ENCODE assay signal across 26 mouse cellular contexts in genomic region chr2:132044320-132045274, GRCm38 (mm10). TPM values are rescaled to one million over a fixed set of nuclear protein-coding genes. Genes with fewer than 3 reads are reported as not detected.
A peak's percentile ranks its signal among the peaks of the same experiment; 100 is the strongest.
DNase-seq lines count a peak whose midpoint lies in the region; ATAC-seq and TF ChIP-seq lines count a peak whose summit lies in the region.
"Had no signal": no experiment of that assay in that cellular context is flagged by ENCODE, and none has a peak within 500 bp of the region (broad histone marks: within the 10 kb centered on the region; RNA-seq: fewer than 3 reads in every experiment).

No protein-coding gene starts in this region.

- H3K4me2 ChIP-seq in hindbrain, postnatal 0 days (ENCODE audit: low read depth, low read length): no peak overlapping the region
- no peak overlapping the region for H3K4me2 ChIP-seq in hindbrain, embryonic 11.5 days (replicated peaks; ENCODE audit: low read depth, low read length)
- H3K4me2 ChIP-seq in midbrain, embryonic 11.5 days: no peak overlapping the region
- H3K4me2 ChIP-seq in midbrain, embryonic 15.5 days: no peak overlapping the region
- H3K4me2 ChIP-seq: heart, embryonic 12.5 days; hindbrain, embryonic 15.5 days; lung, embryonic 14.5 days; midbrain, embryonic 13.5 days; neural tube, embryonic 12.5 days had no signal

- peak overlapping the region; percentile 70 for H3K27ac ChIP-seq in cerebellum, adult 2 months (ENCODE audit: insufficient read depth, low read length)
- peak overlapping the region; percentile 75; the same call in 1 of the 2 replicates for H3K27ac ChIP-seq in hindbrain, postnatal 0 days
- no peak overlapping the region for H3K27ac ChIP-seq in hindbrain, embryonic 11.5 days (ENCODE audit: low read depth, low read length)
- H3K27ac ChIP-seq in midbrain, embryonic 11.5 days (ENCODE audit: low read depth, low read length): no peak overlapping the region
- no peak overlapping the region for H3K27ac ChIP-seq in midbrain, embryonic 15.5 days
- peak overlapping the region; percentile 20 for H3K27ac ChIP-seq in limb, embryonic 10.5 days
- H3K27ac ChIP-seq: embryonic facial prominence, embryonic 13.5 days; kidney, postnatal 0 days; liver, embryonic 14.5 days; midbrain, embryonic 13.5 days; neural tube, embryonic 12.5 days had no signal

- H3K4me3 ChIP-seq in cerebellum, adult 2 months (replicated peaks; ENCODE audit: insufficient read depth, low read depth, low read length): no peak overlapping the region
- no peak overlapping the region for H3K4me3 ChIP-seq in hindbrain, postnatal 0 days (ENCODE audit: low read length)
- no peak overlapping the region for H3K4me3 ChIP-seq in hindbrain, embryonic 11.5 days (ENCODE audit: low read depth, low read length)
- no peak overlapping the region for H3K4me3 ChIP-seq in midbrain, embryonic 11.5 days (ENCODE audit: low read depth, low read length)
- H3K4me3 ChIP-seq in midbrain, embryonic 15.5 days: no peak overlapping the region
- no peak overlapping the region for H3K4me3 ChIP-seq in limb, embryonic 10.5 days
- H3K4me3 ChIP-seq: embryonic facial prominence, embryonic 13.5 days; erythroblast, embryonic 14.5 days; heart, embryonic 12.5 days; hindbrain, embryonic 15.5 days; limb, embryonic 15.5 days; midbrain, embryonic 13.5 days; neural tube, embryonic 12.5 days had no signal

- no peak for TF ChIP-seq CTCF in cerebellum, adult 2 months (IDR thresholded peaks at IDR 0.05; ENCODE audit: borderline replicate concordance, insufficient read depth, low read depth, low read length)
- TF ChIP-seq CTCF in hindbrain, postnatal 0 days (IDR thresholded peaks at IDR 0.05; ENCODE audit: low read depth): no peak

- H3K9me3 ChIP-seq in hindbrain, postnatal 0 days (ENCODE audit: low read length): no peaks in the 10 kb centered on the region
- no peaks in the 10 kb centered on the region for H3K9me3 ChIP-seq in hindbrain, embryonic 11.5 days (ENCODE audit: control insufficient read depth, low read length)
- H3K9me3 ChIP-seq in midbrain, embryonic 11.5 days (ENCODE audit: control insufficient read depth, low read length): no peaks in the 10 kb centered on the region
- H3K9me3 ChIP-seq in midbrain, embryonic 15.5 days: no peaks in the 10 kb centered on the region
- no peaks in the 10 kb centered on the region for H3K9me3 ChIP-seq in limb, embryonic 10.5 days (replicated peaks)
- H3K9me3 ChIP-seq: embryonic facial prominence, embryonic 13.5 days; heart, embryonic 12.5 days; hindbrain, embryonic 15.5 days; limb, embryonic 15.5 days; midbrain, embryonic 13.5 days; neural tube, embryonic 12.5 days had no signal

- no peaks in the 10 kb centered on the region for H3K36me3 ChIP-seq in hindbrain, postnatal 0 days (ENCODE audit: insufficient read depth, low read length)
- no peaks in the 10 kb centered on the region for H3K36me3 ChIP-seq in hindbrain, embryonic 11.5 days (ENCODE audit: control insufficient read depth, insufficient read depth, low read length)
- no peaks in the 10 kb centered on the region for H3K36me3 ChIP-seq in midbrain, embryonic 11.5 days (ENCODE audit: control insufficient read depth, insufficient read depth, low read length)
- H3K36me3 ChIP-seq in midbrain, embryonic 15.5 days (replicated peaks): no peaks in the 10 kb centered on the region
- no peaks in the 10 kb centered on the region for H3K36me3 ChIP-seq in limb, embryonic 10.5 days
- H3K36me3 ChIP-seq: embryonic facial prominence, embryonic 13.5 days; heart, embryonic 12.5 days; hindbrain, embryonic 15.5 days; limb, embryonic 15.5 days; midbrain, embryonic 13.5 days; neural tube, embryonic 12.5 days had no signal

- peaks cover 10% of the 10 kb centered on the region for H3K4me1 ChIP-seq in cerebellum, adult 2 months (ENCODE audit: control insufficient read depth, insufficient read depth, low read length)
- H3K4me1 ChIP-seq in hindbrain, postnatal 0 days (ENCODE audit: insufficient read depth, low read length): peaks cover 18% of the 10 kb centered on the region; the same call in 1 of the 2 replicates
- no peaks in the 10 kb centered on the region for H3K4me1 ChIP-seq in hindbrain, embryonic 11.5 days (replicated peaks; ENCODE audit: control insufficient read depth, insufficient read depth, low read length)
- H3K4me1 ChIP-seq in midbrain, embryonic 11.5 days (ENCODE audit: control insufficient read depth, insufficient read depth, low read length): no peaks in the 10 kb centered on the region; the same call in 1 of the 2 replicates
- H3K4me1 ChIP-seq in midbrain, embryonic 15.5 days: no peaks in the 10 kb centered on the region
- peaks cover 31% of the 10 kb centered on the region for H3K4me1 ChIP-seq in limb, embryonic 10.5 days

- TF ChIP-seq POLR2A in cerebellum, adult 2 months (IDR thresholded peaks at IDR 0.05; ENCODE audit: borderline replicate concordance, insufficient read depth, low read length): no peak

- DNase-seq in cerebellum, adult 2 months: no peak
- no peak for DNase-seq in hindbrain, postnatal 0 days (ENCODE audit: low spot score)
- DNase-seq in hindbrain, embryonic 11.5 days (ENCODE audit: low spot score): no peak
- DNase-seq in midbrain, embryonic 11.5 days (ENCODE audit: low spot score, missing footprints): peak; percentile 73
- no peak for DNase-seq in limb, embryonic 10.5 days (ENCODE audit: low spot score)
- no peak for DNase-seq in spleen, postnatal 4 days (ENCODE audit: low spot score in 2 of 2)
- DNase-seq: adrenal gland, postnatal 36 days; cerebellum, adult 11-12 months; cerebellum, postnatal 14 days; gastrocnemius, postnatal 25 days; heart, adult 18-20 months; heart, postnatal 14 days; kidney, adult 2 months; lung, embryonic 14.5 days; retina, postnatal 1 day had no signal

- no peak overlapping the region for H3K9ac ChIP-seq in hindbrain, postnatal 0 days (replicated peaks; ENCODE audit: low read length)
- H3K9ac ChIP-seq in hindbrain, embryonic 11.5 days (ENCODE audit: low read depth, low read length): no peak overlapping the region
- H3K9ac ChIP-seq in midbrain, embryonic 11.5 days (ENCODE audit: low read length): no peak overlapping the region
- no peak overlapping the region for H3K9ac ChIP-seq in midbrain, embryonic 15.5 days
- H3K9ac ChIP-seq: embryonic facial prominence, embryonic 13.5 days; heart, embryonic 12.5 days; hindbrain, embryonic 15.5 days; limb, embryonic 15.5 days; liver, embryonic 14.5 days; lung, embryonic 14.5 days; midbrain, embryonic 13.5 days; neural tube, embryonic 12.5 days had no signal

- no peak for ATAC-seq in cerebellum, adult (ENCODE audit: insufficient number of reproducible peaks, low FRiP score, low TSS enrichment)
- peak; percentile 5; the same call in 1 of the 2 replicates for ATAC-seq in hindbrain, postnatal 0 days
- no peak for ATAC-seq in hindbrain, embryonic 11.5 days (ENCODE audit: low FRiP score)
- no peak for ATAC-seq in midbrain, embryonic 11.5 days (ENCODE audit: low FRiP score)
- ATAC-seq in midbrain, embryonic 15.5 days (replicated peaks): no peak
- ATAC-seq: midbrain, embryonic 13.5 days had no signal

- no peaks in the 10 kb centered on the region for H3K27me3 ChIP-seq in cerebellum, adult 2 months (ENCODE audit: control insufficient read depth, insufficient read depth, low read length)
- no peaks in the 10 kb centered on the region for H3K27me3 ChIP-seq in hindbrain, postnatal 0 days (ENCODE audit: insufficient read depth, low read length)
- no peaks in the 10 kb centered on the region for H3K27me3 ChIP-seq in hindbrain, embryonic 11.5 days (ENCODE audit: control insufficient read depth, insufficient read depth, low read length)
- no peaks in the 10 kb centered on the region for H3K27me3 ChIP-seq in midbrain, embryonic 11.5 days (ENCODE audit: control insufficient read depth, insufficient read depth, low read length)
- no peaks in the 10 kb centered on the region for H3K27me3 ChIP-seq in midbrain, embryonic 15.5 days (replicated peaks)
- H3K27me3 ChIP-seq in limb, embryonic 10.5 days (ENCODE audit: low read depth, poor library complexity, severe bottlenecking): no peaks in the 10 kb centered on the region
- H3K27me3 ChIP-seq: embryonic facial prominence, embryonic 13.5 days; heart, embryonic 12.5 days; hindbrain, embryonic 15.5 days; limb, embryonic 15.5 days; midbrain, embryonic 13.5 days; neural tube, embryonic 12.5 days had no signal

- WGBS in cerebellum, adult 2 months: 82% methylated on average over 15 of the region's 15 CpGs
- WGBS in hindbrain, postnatal 0 days: 51% methylated on average over 15 of the region's 15 CpGs
- 62% methylated on average over 15 of the region's 15 CpGs for WGBS in hindbrain, embryonic 11.5 days
- WGBS in midbrain, embryonic 11.5 days: 69% methylated on average over 15 of the region's 15 CpGs
- 64% methylated on average over 15 of the region's 15 CpGs for WGBS in midbrain, embryonic 15.5 days
- WGBS in limb, embryonic 10.5 days: 86% methylated on average over 15 of the region's 15 CpGs

RNA-seq across cellular contexts. Expression of gene Rassf2, which starts 14.5 kb away (rescaled TPM):
- 35.8 and 44.7 TPM in 2 replicates for polyA plus RNA-seq in cerebellum, adult 2 months (2012; rRNA removed)
- total RNA-seq in hindbrain, postnatal 0 days (2014; rRNA removed): 39.1 and 39.8 TPM in 2 replicates
- 18.7 and 19.0 TPM in 2 replicates for polyA plus RNA-seq in hindbrain, postnatal 0 days (2015; fragmentation: Nextera tagmentation; extraction: Ambion mirVana)
- 27.2 and 27.3 TPM in 2 replicates for polyA plus RNA-seq in hindbrain, embryonic 11.5 days (2014; fragmentation: Nextera tagmentation; extraction: Ambion mirVana)
- polyA plus RNA-seq in midbrain, embryonic 11.5 days (2014; fragmentation: Nextera tagmentation; extraction: Ambion mirVana): 32.3 and 33.2 TPM in 2 replicates
- polyA plus RNA-seq in midbrain, embryonic 15.5 days (2015; fragmentation: Nextera tagmentation; extraction: Ambion mirVana): 27.7 and 29.4 TPM in 2 replicates
- 5.5 and 5.9 TPM in 2 replicates for polyA plus RNA-seq in limb, embryonic 10.5 days (2016; fragmentation: Nextera tagmentation; extraction: Ambion mirVana)

Comparison
In these comparisons a context has a peak if more than half of its experiments do, and no peak if none do; other contexts are left out.
1. H3K27ac ChIP-seq: peak in cerebellum, adult 2 months (single experiment), hindbrain, postnatal 0 days (single experiment) and limb, embryonic 10.5 days (single experiment); none in hindbrain, embryonic 11.5 days (single experiment), midbrain, embryonic 11.5 days (single experiment) and midbrain, embryonic 15.5 days (single experiment).